Mouse (Mus musculus) lung, postnatal 14 days (tissue): ENCODE measurements around the gene Ranbp9.

ENCODE experiments used
- DNase-seq: peaks from one replicate; pipeline ENCODE4 v3.0.0; 2021

Gene Ranbp9

DNA sequence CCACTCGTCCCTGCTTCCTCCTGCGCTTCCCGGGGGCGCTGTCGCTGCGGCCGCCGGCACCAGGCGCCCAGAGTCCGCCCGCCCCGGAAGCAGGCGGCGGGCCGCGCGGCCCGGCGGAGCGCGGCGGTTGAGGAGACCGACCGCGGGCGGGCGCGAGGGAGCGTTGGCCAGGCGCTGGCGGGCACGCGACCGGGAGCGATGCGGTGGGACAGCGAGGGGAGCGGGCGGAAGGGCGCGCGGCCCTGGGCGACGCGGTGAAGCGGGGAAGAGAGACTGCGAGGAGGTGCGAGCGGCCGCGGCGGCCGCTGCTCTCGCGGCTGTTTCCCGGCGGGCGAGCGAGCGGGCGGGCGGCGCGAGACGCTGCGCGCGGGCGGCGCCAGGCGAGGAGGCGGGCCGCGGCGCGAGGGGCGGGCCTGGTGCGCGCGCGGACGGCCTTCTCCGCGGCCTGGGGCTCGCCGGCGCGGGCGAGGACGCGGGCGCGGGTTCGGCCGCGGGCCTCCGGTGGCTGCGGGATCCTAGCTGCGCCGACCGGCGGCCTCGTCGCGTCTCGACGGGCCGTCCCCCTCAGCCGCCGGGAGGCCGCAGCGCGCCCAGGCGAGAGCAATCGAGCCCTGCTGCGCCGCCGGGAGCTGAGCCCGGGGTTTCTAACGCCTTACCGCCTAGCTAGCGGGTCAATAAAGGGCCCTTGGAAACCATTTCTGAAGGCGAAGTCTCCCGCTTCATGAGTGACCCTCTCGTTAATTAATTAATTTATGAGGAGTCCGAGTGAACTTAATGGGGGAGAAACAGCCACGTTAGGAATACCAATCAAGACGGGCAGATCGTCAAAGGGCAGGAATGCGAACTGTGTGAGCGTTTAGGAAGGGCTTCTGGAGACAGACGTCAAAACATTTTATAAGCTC is at the start of gene Ranbp9:
Gene Ranbp9, minus strand, starts transcription at position 326 of the 902 bp plus-strand sequence.
- peak; percentile 81 for DNase-seq

- DNase-seq: no peak
These were observed 49.2 kb upstream of the Ranbp9 start for GRCm38 (mm10) chr13:43530129-43530831.

GRCm38 (mm10) chr13:43526289-43526688 is 45.2 kb upstream of the Ranbp9 start:
- no peak for DNase-seq

DNA sequence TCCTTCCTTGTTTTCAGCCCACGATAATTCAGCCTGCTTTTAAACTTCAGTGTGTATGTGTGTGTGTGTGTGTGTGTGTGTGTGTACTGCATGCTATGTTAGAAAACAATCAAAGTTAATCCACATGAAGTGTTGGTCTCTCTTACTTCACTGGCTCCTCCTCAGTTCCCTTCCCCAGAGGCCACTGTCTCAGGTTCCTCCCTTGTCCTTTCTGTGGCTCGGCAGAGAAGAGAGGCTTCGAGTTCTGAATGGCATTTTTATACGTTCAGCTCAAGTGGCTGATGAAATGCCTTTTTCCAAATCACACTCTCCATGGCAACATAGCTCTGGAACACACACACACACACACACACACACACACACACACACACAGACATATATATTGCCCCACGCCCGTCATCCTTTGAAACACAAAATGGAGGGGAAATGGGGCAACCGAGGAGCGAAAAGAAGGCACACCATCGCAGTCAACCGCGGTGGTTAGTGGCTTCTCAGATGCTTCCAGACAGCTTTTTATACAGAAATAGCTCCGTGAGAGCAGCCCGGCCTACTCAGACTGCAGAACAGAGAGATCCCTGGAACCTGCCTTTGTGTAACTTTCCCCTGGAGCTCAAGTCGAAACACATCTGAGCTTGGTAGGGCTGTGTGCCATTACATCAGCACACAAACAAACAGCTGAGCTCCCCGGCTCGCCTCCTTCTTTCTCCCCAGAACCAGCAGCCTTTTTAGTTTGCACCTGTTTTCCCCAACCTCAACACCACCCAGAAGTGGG is 44.5 kb upstream of the Ranbp9 start:
- no peak for DNase-seq

DNA sequence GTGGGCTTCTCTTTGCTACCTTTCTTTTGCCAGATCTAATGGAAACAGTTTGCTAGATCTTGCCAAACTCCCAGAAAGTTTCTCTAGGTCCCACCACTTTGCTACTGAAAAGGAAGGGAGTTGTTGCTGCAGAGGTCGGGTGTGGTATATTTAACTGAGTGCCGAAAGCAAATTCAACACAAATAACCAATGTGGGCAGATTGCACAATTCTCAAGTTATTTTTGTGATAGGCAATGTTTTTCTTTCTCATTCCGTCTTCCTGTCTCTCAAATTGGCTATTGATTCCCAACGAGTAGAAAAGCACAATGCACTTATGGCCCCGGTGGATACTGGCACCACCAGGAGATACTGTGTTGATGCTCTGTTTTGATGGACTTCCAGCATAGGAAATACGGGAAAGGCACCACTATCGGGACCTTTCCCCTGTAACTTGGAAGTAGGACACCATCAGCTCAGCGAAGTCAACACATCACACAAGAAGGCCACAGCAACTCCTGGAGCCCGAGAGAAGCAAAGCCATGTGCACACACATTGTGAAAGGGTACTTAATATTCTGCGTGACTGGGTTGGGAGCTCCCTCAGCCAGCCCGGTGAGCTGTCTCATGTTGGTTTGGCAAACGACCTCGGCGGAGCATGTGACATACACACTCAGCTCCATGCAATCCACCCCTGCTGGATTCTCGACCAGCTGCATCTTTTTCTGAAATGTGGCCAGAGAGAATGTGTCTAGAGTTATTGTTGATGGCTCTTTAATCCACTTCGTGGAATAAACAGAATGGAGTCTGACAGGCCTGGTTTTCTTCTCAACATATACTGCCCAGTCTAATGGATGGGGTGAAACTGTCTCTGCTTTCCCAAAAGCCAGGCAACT is 43.6 kb upstream of the Ranbp9 start:
- DNase-seq: peak; percentile 60

- DNase-seq: no peak
These were observed 42.9 kb upstream of the Ranbp9 start for GRCm38 (mm10) chr13:43523906-43524480.

- no peak for DNase-seq
These were observed 40.9 kb upstream of the Ranbp9 start for GRCm38 (mm10) chr13:43521940-43522339.

DNA sequence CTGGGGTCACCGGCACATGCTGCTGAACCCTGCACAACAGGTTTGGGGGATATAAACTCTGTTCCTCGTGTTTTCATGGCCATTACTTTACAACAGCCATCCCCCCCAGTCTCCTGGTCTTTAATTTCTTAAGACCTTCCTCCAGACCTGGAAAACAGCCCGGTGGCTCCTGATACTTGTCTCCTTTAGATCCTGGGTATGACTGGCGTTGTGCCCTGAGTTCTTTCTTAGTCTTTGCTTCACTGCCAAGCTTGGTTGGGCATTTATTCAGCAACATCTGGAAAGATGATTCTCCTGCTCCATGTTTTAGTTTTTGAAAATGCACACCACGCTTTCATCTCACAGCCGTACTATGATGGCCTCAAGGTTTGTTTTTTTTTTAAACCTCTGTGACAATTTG is 38.2 kb upstream of the Ranbp9 start:
- no peak for DNase-seq

DNA sequence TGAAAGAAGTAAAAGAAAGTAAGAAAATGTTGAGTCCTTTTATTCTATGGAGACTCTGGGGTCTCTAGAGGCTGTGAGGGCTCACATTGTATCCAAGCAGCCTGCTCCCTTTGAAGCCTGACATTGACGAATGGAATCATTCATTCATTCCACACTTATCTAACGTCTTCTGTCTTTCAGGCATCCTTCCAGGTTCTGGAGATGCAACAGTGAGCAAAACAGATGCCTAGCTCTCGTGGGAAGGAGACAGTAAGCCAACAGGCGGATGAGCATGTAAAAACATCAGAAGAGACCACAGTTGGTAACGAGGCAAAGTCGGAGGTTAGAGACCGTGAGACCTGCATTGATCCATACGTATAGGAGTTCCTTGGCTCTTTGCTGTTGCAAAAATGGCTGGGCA is 36.3 kb upstream of the Ranbp9 start:
- no peak for DNase-seq

DNA sequence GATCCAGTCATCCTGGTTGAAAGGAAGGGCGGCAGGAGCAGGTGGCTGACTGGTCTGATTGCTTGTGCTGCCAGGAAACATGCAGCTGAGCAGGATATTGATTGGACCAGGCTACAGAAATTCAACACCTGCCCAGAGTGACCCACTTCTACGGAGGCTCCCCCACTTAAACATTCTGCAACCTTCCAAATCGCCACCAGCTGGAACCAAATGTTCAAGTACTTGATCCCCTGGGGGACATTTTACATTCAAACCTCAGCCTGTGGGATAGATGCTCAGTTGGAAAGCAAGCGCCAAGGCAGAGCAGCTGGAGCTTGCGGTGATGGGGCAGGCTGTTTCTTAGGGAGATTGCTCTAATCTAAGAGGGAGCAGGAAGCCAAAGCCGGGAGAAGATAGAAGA is 35.8 kb upstream of the Ranbp9 start:
- DNase-seq: no peak

- DNase-seq: no peak
These were observed 35.0 kb upstream of the Ranbp9 start for GRCm38 (mm10) chr13:43516119-43516518.

DNA sequence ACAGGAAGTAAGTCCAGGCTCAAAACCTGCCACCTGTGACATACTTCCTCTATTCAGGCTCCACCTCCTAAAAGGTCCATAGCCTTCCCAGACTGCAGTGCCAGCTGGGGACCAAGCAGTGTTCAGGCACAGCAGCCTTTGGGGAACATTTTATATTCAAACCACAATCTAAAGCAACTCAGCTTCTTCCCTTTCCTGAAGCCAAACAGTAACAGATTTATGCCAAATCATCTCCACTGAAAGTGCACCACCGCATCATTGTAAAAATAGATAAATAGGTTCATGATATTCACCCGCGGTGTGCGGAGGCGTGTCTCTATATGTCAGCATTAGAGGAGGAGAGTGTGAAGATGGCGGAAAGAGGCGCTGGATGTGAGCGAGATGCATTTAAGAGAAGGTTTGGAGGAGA is 33.9 kb upstream of the Ranbp9 start:
- no peak for DNase-seq

GRCm38 (mm10) chr13:43512736-43513135 is 31.7 kb upstream of the Ranbp9 start:
- DNase-seq: no peak

- no peak for DNase-seq
These were observed 24.7 kb upstream of the Ranbp9 start for GRCm38 (mm10) chr13:43505798-43506197.

- DNase-seq: peak; percentile 73
These were observed 22.3 kb upstream of the Ranbp9 start for GRCm38 (mm10) chr13:43503395-43503850.

DNA sequence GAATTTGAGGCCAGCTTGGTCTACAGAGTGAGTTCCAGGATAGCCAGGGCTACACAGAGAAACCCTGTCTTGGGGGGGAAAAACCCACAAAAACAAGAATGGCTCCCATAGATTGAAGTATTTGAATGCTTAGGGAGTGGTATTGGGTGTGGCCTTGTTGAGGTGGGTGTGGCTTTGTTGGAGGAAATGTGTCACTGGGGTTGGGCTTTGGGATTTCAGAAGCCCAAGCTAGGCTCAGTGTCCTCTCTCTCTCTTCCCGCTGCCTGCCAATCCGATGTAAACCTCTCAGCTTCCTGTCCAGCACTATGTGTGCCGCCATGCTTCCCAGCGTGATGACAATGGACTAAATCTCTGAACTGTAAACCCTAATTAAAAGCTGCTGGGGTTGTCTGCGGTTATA is 20.5 kb upstream of the Ranbp9 start:
- DNase-seq: no peak

DNA sequence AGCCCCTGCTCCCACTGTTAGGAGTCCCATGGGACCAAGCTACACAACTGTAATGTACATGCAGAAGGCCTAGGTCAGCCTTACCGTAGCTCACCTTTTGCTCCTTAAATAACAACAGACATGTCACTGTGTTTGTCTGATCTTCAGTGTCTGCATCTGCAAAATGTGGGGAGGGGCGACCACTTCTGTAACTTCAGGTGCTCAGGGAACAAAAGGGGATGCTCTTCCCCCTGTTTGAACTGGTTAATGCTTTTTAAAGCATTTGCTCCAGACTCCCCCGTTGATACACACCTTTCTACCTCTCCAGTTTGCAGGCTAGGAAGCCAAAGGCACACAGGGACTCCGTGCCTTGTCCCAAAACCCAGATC is 19.4 kb upstream of the Ranbp9 start:
- no peak for DNase-seq

GRCm38 (mm10) chr13:43499731-43500482 is 18.8 kb upstream of the Ranbp9 start:
- no peak for DNase-seq

GRCm38 (mm10) chr13:43498849-43499248 is 17.8 kb upstream of the Ranbp9 start:
- peak; percentile 34 for DNase-seq

GRCm38 (mm10) chr13:43497769-43498168 is 16.7 kb upstream of the Ranbp9 start:
- DNase-seq: no peak

DNA sequence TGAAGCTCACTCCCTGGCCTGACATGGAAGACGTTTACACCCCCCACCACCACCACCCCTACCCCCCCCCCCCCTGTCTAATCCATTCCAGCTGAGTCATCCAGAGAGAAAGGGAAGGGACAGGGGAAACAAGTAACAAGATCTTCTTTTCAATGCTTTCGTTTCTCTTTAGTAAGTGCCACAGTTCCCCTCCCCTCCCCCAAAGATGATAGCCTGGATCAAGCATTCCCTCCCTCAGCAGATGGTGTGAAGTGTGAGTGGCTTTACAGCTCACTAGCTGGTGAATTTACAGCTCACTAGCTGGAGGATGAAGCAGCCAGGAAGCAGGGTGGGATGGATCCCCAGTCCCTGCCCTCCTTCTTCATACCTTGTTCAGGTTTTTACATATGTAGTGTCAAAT is 15.6 kb upstream of the Ranbp9 start:
- no peak for DNase-seq
